Mouse (Mus musculus): ENCODE measurements around the gene Micu1. TPM values are rescaled to one million over a fixed set of nuclear protein-coding genes. Genes with fewer than 3 reads are reported as not detected.

The Micu1 gene
- polyA plus RNA-seq, 1 experiment = 57.5 TPM

DNA sequence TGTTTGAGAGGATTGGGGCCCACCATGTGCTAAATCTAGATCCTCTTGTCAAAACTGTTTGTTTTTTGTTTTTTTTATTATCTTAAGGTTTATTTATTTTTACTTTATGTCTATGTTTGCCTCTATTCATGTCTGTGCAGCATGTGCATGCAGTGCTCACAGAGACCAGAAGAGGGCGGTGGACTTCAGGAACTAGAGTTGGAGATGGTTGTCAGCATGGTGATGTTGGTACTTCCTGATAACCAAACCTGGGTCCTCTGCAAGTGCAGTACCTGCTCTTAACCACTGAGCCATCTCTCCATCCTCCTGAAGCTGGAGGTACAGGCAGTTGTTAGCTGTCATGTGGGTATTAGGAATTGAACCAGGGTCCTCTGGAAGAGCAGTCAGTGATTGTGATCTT is 8.0 kb downstream of the Micu1 start:
- H3K27me3 ChIP-seq (ENCODE audit: control insufficient read depth, insufficient read depth, low read length) = no peaks in the 10 kb centered on the region
- DNase-seq = peak; percentile 33
- H3K36me3 ChIP-seq (ENCODE audit: control insufficient read depth, insufficient read depth, low read length) = no peaks in the 10 kb centered on the region; the same call in 1 of the 2 replicates
- H3K27ac ChIP-seq (ENCODE audit: control insufficient read depth, insufficient read depth, low read length) = no peak overlapping the region
- no peak overlapping the region for H3K4me3 ChIP-seq (ENCODE audit: control insufficient read depth, insufficient read depth, low read length)
- 100% methylated on average over 1 of the region's 1 CpGs for WGBS
- TF ChIP-seq POLR2A (IDR thresholded peaks at IDR 0.05; ENCODE audit: control insufficient read depth, extremely low read depth, insufficient read depth, low read length, poor library complexity) (no peak), CTCF (IDR thresholded peaks at IDR 0.05; ENCODE audit: borderline replicate concordance, control insufficient read depth, extremely low read depth, insufficient read depth, low read length, poor library complexity) (no peak)
- no peaks in the 10 kb centered on the region; the same call in 1 of the 2 replicates for H3K4me1 ChIP-seq (replicated peaks; ENCODE audit: control insufficient read depth, insufficient read depth, low read length)

DNA sequence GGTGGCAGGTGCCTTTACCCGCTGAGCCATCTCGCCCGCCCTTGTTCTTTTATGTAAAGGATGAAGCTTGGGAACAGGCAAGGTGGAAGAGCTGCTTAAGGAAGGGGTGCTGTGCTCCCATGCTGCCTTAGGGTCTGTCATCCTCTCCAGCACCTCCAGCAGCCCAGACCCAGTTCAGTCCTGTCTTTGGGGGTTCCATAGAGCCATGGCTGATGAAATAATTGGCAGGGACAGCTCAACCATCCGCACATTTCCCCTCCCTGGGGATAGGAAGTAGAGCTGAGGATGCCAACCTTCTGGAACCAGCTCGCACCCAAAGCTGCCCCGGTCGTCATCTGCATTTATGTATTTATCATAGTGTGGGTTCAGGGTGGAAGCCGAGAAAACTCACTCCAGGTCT is 9.8 kb downstream of the Micu1 start:
- no peaks in the 10 kb centered on the region; the same call in 1 of the 2 replicates for H3K4me1 ChIP-seq (replicated peaks; ENCODE audit: control insufficient read depth, insufficient read depth, low read length)
- 97% methylated on average over 8 of the region's 8 CpGs for WGBS
- H3K27me3 ChIP-seq (ENCODE audit: control insufficient read depth, insufficient read depth, low read length) = no peaks in the 10 kb centered on the region

DNA sequence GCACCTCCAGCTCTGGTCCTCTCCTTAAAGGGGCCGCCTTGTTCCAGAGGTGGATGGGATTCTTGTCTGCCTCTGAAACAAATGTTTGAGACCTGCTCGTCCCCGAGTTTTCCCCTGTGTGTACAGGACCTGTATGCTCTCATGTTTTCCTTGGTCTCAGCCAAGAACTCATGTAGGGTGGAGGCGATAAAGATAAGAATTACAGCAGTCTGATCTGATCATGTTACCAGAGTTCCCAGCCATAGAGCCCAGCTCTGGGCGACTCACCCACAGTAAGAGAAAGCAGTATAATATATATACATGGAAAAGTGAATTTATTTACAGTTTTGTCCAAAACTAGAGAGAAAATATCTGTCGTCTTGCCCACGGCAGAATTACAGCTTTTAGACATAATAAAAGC is 17.7 kb downstream of the Micu1 start:
- Histone ChIP-seq H3K36me3 (ENCODE audit: control insufficient read depth, insufficient read depth, low read length) (no peaks in the 10 kb centered on the region), H3K27me3 (ENCODE audit: control insufficient read depth, insufficient read depth, low read length) (no peaks in the 10 kb centered on the region), H3K27ac (ENCODE audit: control insufficient read depth, insufficient read depth, low read length) (no peak overlapping the region), H3K4me3 (ENCODE audit: control insufficient read depth, insufficient read depth, low read length) (no peak overlapping the region), H3K4me1 (replicated peaks; ENCODE audit: control insufficient read depth, insufficient read depth, low read length) (no peaks in the 10 kb centered on the region)
- no peak for DNase-seq
- 85% methylated on average over 7 of the region's 7 CpGs for WGBS
- TF ChIP-seq POLR2A (IDR thresholded peaks at IDR 0.05; ENCODE audit: control insufficient read depth, extremely low read depth, insufficient read depth, low read length, poor library complexity) (no peak), CTCF (IDR thresholded peaks at IDR 0.05; ENCODE audit: borderline replicate concordance, control insufficient read depth, extremely low read depth, insufficient read depth, low read length, poor library complexity) (no peak)

More for the DNA sequence above, 9.8 kb downstream of the Micu1 start:
- TF ChIP-seq CTCF (IDR thresholded peaks at IDR 0.05; ENCODE audit: borderline replicate concordance, control insufficient read depth, extremely low read depth, insufficient read depth, low read length, poor library complexity) (no peak), POLR2A (IDR thresholded peaks at IDR 0.05; ENCODE audit: control insufficient read depth, extremely low read depth, insufficient read depth, low read length, poor library complexity) (no peak)
- no peak overlapping the region for H3K4me3 ChIP-seq (ENCODE audit: control insufficient read depth, insufficient read depth, low read length)
- no peak for DNase-seq
- H3K27ac ChIP-seq (ENCODE audit: control insufficient read depth, insufficient read depth, low read length) = no peak overlapping the region
- H3K36me3 ChIP-seq (ENCODE audit: control insufficient read depth, insufficient read depth, low read length) = no peaks in the 10 kb centered on the region; the same call in 1 of the 2 replicates

DNA sequence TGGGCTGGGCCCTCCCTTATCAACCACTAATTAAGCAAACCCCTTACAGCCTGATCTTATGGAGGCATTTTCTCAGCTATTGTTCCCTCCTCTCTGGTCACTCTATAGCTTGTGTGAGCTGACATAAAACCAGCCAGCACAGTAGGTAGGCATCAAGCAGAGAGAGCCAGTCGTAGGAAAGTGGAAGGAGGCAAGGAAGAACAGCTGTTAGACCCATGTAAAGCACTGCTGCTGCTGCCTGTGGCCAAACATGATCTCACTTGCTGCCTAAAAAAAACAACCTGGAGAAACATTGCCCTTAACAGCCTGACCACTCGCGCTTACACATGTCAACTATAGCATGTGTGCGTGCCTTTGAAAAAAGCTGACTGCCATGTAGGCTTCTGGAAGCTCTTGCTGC is 19.3 kb downstream of the Micu1 start:
- Histone ChIP-seq H3K4me1 (replicated peaks; ENCODE audit: control insufficient read depth, insufficient read depth, low read length) (no peaks in the 10 kb centered on the region), H3K27ac (ENCODE audit: control insufficient read depth, insufficient read depth, low read length) (no peak overlapping the region), H3K27me3 (ENCODE audit: control insufficient read depth, insufficient read depth, low read length) (no peaks in the 10 kb centered on the region), H3K36me3 (ENCODE audit: control insufficient read depth, insufficient read depth, low read length) (no peaks in the 10 kb centered on the region), H3K4me3 (ENCODE audit: control insufficient read depth, insufficient read depth, low read length) (no peak overlapping the region)
- DNase-seq = no peak
- TF ChIP-seq POLR2A (IDR thresholded peaks at IDR 0.05; ENCODE audit: control insufficient read depth, extremely low read depth, insufficient read depth, low read length, poor library complexity) = no peak
- TF ChIP-seq CTCF (IDR thresholded peaks at IDR 0.05; ENCODE audit: borderline replicate concordance, control insufficient read depth, extremely low read depth, insufficient read depth, low read length, poor library complexity) = no peak
- 94% methylated on average over 4 of the region's 4 CpGs for WGBS

DNA sequence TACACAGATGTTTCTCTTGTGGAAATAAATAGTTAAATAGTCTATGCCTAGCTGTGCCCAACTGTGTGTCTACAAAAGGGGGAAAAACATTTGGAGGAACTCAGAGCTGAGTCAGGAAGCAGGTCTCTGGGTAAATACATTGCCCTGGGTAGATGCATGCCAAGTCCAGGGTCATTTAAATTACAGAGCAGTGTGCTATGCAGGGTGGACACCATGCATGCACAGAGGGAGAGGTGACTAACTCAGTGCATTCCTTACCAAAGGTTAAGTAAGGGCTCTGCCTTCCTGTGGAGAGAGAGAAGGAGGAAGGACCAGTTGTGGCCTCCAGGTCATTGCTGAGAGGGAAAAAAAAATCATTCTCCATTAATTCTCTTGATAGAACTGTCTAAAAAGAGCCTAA is 22.4 kb downstream of the Micu1 start:
- DNase-seq = no peak
- TF ChIP-seq CTCF (IDR thresholded peaks at IDR 0.05; ENCODE audit: borderline replicate concordance, control insufficient read depth, extremely low read depth, insufficient read depth, low read length, poor library complexity) = no peak
- TF ChIP-seq POLR2A (IDR thresholded peaks at IDR 0.05; ENCODE audit: control insufficient read depth, extremely low read depth, insufficient read depth, low read length, poor library complexity) = no peak
- Histone ChIP-seq H3K27ac (ENCODE audit: control insufficient read depth, insufficient read depth, low read length) (no peak overlapping the region), H3K4me3 (ENCODE audit: control insufficient read depth, insufficient read depth, low read length) (no peak overlapping the region), H3K4me1 (replicated peaks; ENCODE audit: control insufficient read depth, insufficient read depth, low read length) (no peaks in the 10 kb centered on the region), H3K27me3 (ENCODE audit: control insufficient read depth, insufficient read depth, low read length) (no peaks in the 10 kb centered on the region), H3K36me3 (ENCODE audit: control insufficient read depth, insufficient read depth, low read length) (no peaks in the 10 kb centered on the region)

DNA sequence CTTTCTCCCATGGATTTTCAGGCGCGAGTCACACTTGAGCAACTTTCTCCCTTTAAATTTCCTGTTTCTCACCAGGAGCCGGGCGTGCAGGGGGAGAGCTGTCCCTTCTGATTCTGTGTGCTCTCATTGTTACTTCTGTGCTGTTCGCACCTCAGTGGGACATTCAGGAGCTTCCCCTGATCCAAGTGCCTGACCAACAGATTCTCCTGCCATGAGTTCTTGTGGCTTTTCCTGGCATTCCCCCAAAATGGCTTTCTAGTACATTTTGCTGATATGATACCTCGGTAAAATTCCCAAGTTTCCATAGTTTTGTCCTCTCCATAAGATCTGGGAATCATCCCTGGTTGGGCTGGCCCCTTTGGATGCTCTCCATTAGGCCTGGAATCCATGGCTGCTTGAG is 25.0 kb downstream of the Micu1 start:
- 92% methylated on average over 6 of the region's 6 CpGs for WGBS
- Histone ChIP-seq H3K36me3 (ENCODE audit: control insufficient read depth, insufficient read depth, low read length) (no peaks in the 10 kb centered on the region), H3K4me3 (ENCODE audit: control insufficient read depth, insufficient read depth, low read length) (no peak overlapping the region), H3K4me1 (replicated peaks; ENCODE audit: control insufficient read depth, insufficient read depth, low read length) (no peaks in the 10 kb centered on the region), H3K27ac (ENCODE audit: control insufficient read depth, insufficient read depth, low read length) (no peak overlapping the region), H3K27me3 (ENCODE audit: control insufficient read depth, insufficient read depth, low read length) (no peaks in the 10 kb centered on the region)
- TF ChIP-seq CTCF (IDR thresholded peaks at IDR 0.05; ENCODE audit: borderline replicate concordance, control insufficient read depth, extremely low read depth, insufficient read depth, low read length, poor library complexity) = no peak
- TF ChIP-seq POLR2A (IDR thresholded peaks at IDR 0.05; ENCODE audit: control insufficient read depth, extremely low read depth, insufficient read depth, low read length, poor library complexity) = no peak
- no peak for DNase-seq

DNA sequence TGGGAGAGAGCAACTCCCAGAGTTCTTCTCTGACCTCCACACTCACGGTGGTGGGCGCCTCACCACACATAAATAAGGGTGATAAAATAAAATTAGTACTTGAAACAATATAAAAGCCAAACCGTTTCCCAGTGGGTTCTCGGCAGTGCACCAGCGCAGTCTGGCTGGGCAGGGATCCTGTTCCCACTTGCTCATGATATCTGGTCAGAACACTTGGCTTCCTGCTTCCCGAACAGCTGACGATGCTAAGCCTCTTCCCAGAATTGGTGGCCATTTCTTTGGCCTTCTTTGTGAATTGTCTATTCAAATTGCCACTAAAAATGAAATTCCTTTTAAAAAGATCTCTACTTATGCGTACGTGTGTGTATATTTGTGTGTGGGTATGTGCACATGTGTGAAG is 27.0 kb downstream of the Micu1 start:
- DNase-seq = no peak
- no peak overlapping the region for H3K27ac ChIP-seq (ENCODE audit: control insufficient read depth, insufficient read depth, low read length)
- H3K4me1 ChIP-seq (replicated peaks; ENCODE audit: control insufficient read depth, insufficient read depth, low read length) = no peaks in the 10 kb centered on the region
- H3K36me3 ChIP-seq (ENCODE audit: control insufficient read depth, insufficient read depth, low read length) = peaks cover 10% of the 10 kb centered on the region
- no peak overlapping the region for H3K4me3 ChIP-seq (ENCODE audit: control insufficient read depth, insufficient read depth, low read length)
- no peak for TF ChIP-seq POLR2A (IDR thresholded peaks at IDR 0.05; ENCODE audit: control insufficient read depth, extremely low read depth, insufficient read depth, low read length, poor library complexity)
- TF ChIP-seq CTCF (IDR thresholded peaks at IDR 0.05; ENCODE audit: borderline replicate concordance, control insufficient read depth, extremely low read depth, insufficient read depth, low read length, poor library complexity) = no peak
- H3K27me3 ChIP-seq (ENCODE audit: control insufficient read depth, insufficient read depth, low read length) = no peaks in the 10 kb centered on the region
- 98% methylated on average over 9 of the region's 9 CpGs for WGBS

Data from thymus, adult 2 months (tissue).